Mouse (Mus musculus) liver, adult 2 months (tissue): ENCODE data around the gene Insc.

Source experiments
- CTCF ChIP-seq: fragments of 200-500 bp; IDR thresholded peaks from 2 replicates; pipeline ENCODE4 v1.5.1; 2011; ENCODE audit warnings: low read depth, low read length, control low read depth
- POLR2A ChIP-seq: fragments of 200-500 bp; IDR thresholded peaks from 2 replicates; pipeline ENCODE4 v1.6.1; 2011; ENCODE audit warnings: low read length, control low read depth; ENCODE audit not compliant: insufficient read depth; ENCODE audit errors: extremely low read depth

GRCm38 (mm10) chr7:114768516-114768915, 25.0 kb downstream of the Insc start:
- TF ChIP-seq CTCF, result no peak
- TF ChIP-seq POLR2A, result no peak
